8 mouse cellular contexts compared by ENCODE assay signal in genomic region chr15:96566850-96567271, GRCm38 (mm10).
A peak's percentile ranks its signal among the peaks of the same experiment; 100 is the strongest.
DNase-seq lines count a peak whose midpoint lies in the region; ATAC-seq and TF ChIP-seq lines count a peak whose summit lies in the region.

No protein-coding gene starts in this region.

- peak overlapping the region; percentile 74 for H3K27ac ChIP-seq in ES-Bruce4 (ENCODE audit: insufficient read depth, low read length)
- no peak overlapping the region for H3K27ac ChIP-seq in hindbrain, postnatal 0 days
- no peak overlapping the region for H3K27ac ChIP-seq in liver, embryonic 12.5 days
- no peak overlapping the region for H3K27ac ChIP-seq in midbrain, postnatal 0 days (ENCODE audit: low read depth, low read length)

- H3K4me1 ChIP-seq in ES-Bruce4 (ENCODE audit: control insufficient read depth, insufficient read depth, low read length): peaks cover 6% of the 10 kb centered on the region
- H3K4me1 ChIP-seq in hindbrain, postnatal 0 days (ENCODE audit: insufficient read depth, low read length): no peaks in the 10 kb centered on the region
- H3K4me1 ChIP-seq in liver, embryonic 12.5 days: peaks cover 35% of the 10 kb centered on the region
- H3K4me1 ChIP-seq in midbrain, postnatal 0 days (ENCODE audit: insufficient read depth, low read length): 0 out of 2 replicates have a peak, but pooled peaks cover 3% of the 10 kb centered on the region

- H3K4me3 ChIP-seq in ES-Bruce4 (ENCODE audit: low read depth, low read length): peak overlapping the region; percentile 83
- peak overlapping the region; percentile 11; the same call in 1 of the 2 replicates for H3K4me3 ChIP-seq in hindbrain, postnatal 0 days (ENCODE audit: low read length)
- peak overlapping the region; percentile 56 for H3K4me3 ChIP-seq in liver, embryonic 12.5 days
- no peak overlapping the region for H3K4me3 ChIP-seq in midbrain, postnatal 0 days (ENCODE audit: low read depth, low read length)

- peak; percentile 56 for DNase-seq in brain, embryonic 14.5 days (ENCODE audit: low read depth)
- peak; percentile 40 for DNase-seq in gastrocnemius, postnatal 10 days
- DNase-seq in hindbrain, postnatal 0 days (ENCODE audit: low spot score): peak; percentile 27
- peak; percentile 21 for DNase-seq in midbrain, postnatal 0 days (ENCODE audit: low spot score)
- DNase-seq in thymus, postnatal 4 days: peak; percentile 68
- no peak for DNase-seq in right cerebral cortex, adult 18-20 months

- no peaks in the 10 kb centered on the region for H3K9me3 ChIP-seq in ES-Bruce4 (replicated peaks; ENCODE audit: control insufficient read depth, insufficient read depth, low read length, poor library complexity, severe bottlenecking)
- no peaks in the 10 kb centered on the region for H3K9me3 ChIP-seq in hindbrain, postnatal 0 days (ENCODE audit: low read length)
- H3K9me3 ChIP-seq in liver, embryonic 12.5 days (replicated peaks): no peaks in the 10 kb centered on the region
- H3K9me3 ChIP-seq in midbrain, postnatal 0 days (ENCODE audit: low read length): no peaks in the 10 kb centered on the region

- no peaks in the 10 kb centered on the region for H3K27me3 ChIP-seq in ES-Bruce4 (ENCODE audit: control insufficient read depth, insufficient read depth, low read length, poor library complexity, severe bottlenecking)
- H3K27me3 ChIP-seq in hindbrain, postnatal 0 days (ENCODE audit: insufficient read depth, low read length): no peaks in the 10 kb centered on the region
- H3K27me3 ChIP-seq in liver, embryonic 12.5 days (replicated peaks): no peaks in the 10 kb centered on the region
- no peaks in the 10 kb centered on the region for H3K27me3 ChIP-seq in midbrain, postnatal 0 days (ENCODE audit: insufficient read depth, low read length)

- no peaks in the 10 kb centered on the region for H3K36me3 ChIP-seq in ES-Bruce4 (ENCODE audit: control insufficient read depth, insufficient read depth, low read length, poor library complexity, severe bottlenecking)
- H3K36me3 ChIP-seq in hindbrain, postnatal 0 days (ENCODE audit: insufficient read depth, low read length): no peaks in the 10 kb centered on the region
- H3K36me3 ChIP-seq in liver, embryonic 12.5 days: no peaks in the 10 kb centered on the region
- no peaks in the 10 kb centered on the region for H3K36me3 ChIP-seq in midbrain, postnatal 0 days (ENCODE audit: insufficient read depth, low read length)

- peak overlapping the region; percentile 55 for H3K9ac ChIP-seq in ES-Bruce4 (ENCODE audit: low read depth, poor library complexity, severe bottlenecking)
- H3K9ac ChIP-seq in hindbrain, postnatal 0 days (replicated peaks; ENCODE audit: low read length): no peak overlapping the region
- H3K9ac ChIP-seq in liver, embryonic 12.5 days: peak overlapping the region; percentile 51
- H3K9ac ChIP-seq in midbrain, postnatal 0 days (replicated peaks; ENCODE audit: low read length, poor library complexity, severe bottlenecking): no peak overlapping the region

- TF ChIP-seq CTCF in ES-Bruce4 (IDR thresholded peaks at IDR 0.05; ENCODE audit: low read depth, low read length): no peak
- peak; percentile 32; the same call in 1 of the 2 replicates for TF ChIP-seq CTCF in brain, embryonic 14.5 days (IDR thresholded peaks at IDR 0.05; ENCODE audit: borderline replicate concordance, extremely low read depth, insufficient read depth, insufficient read length)
- TF ChIP-seq CTCF in hindbrain, postnatal 0 days (IDR thresholded peaks at IDR 0.05; ENCODE audit: low read depth): peak; percentile 39
- TF ChIP-seq CTCF in midbrain, postnatal 0 days (IDR thresholded peaks at IDR 0.05): peak; percentile 33; the same call in 1 of the 2 replicates

- ATAC-seq in hindbrain, postnatal 0 days: no peak
- ATAC-seq in liver, embryonic 12.5 days: peak; percentile 65
- no peak for ATAC-seq in midbrain, postnatal 0 days (ENCODE audit: low FRiP score)

- peak; percentile 49 for TF ChIP-seq POLR2A in ES-Bruce4 (IDR thresholded peaks at IDR 0.05; ENCODE audit: insufficient read depth, low read length)
- no peak for TF ChIP-seq POLR2A in brain, embryonic 14.5 days (IDR thresholded peaks at IDR 0.05; ENCODE audit: borderline replicate concordance, extremely low read depth, insufficient read depth, insufficient read length, poor library complexity, severe bottlenecking)

- TF ChIP-seq EP300 in ES-Bruce4 (IDR thresholded peaks at IDR 0.05; ENCODE audit: insufficient read depth, low read depth, low read length): no peak

- H3K4me2 ChIP-seq in hindbrain, postnatal 0 days (ENCODE audit: low read depth, low read length): peak overlapping the region; percentile 50
- peak overlapping the region; percentile 71 for H3K4me2 ChIP-seq in liver, embryonic 12.5 days
- peak overlapping the region; percentile 37; the same call in 1 of the 2 replicates for H3K4me2 ChIP-seq in midbrain, postnatal 0 days (ENCODE audit: low read depth, low read length, poor library complexity, severe bottlenecking)

- WGBS in hindbrain, postnatal 0 days: 13% methylated on average over 14 of the region's 14 CpGs
- 3% methylated on average over 14 of the region's 14 CpGs for WGBS in liver, embryonic 12.5 days (ENCODE audit: insufficient replicate concordance)
- WGBS in midbrain, postnatal 0 days: 5% methylated on average over 14 of the region's 14 CpGs

Comparison
In these comparisons a context has a peak if more than half of its experiments do, and no peak if none do; other contexts are left out.
1. H3K9ac ChIP-seq: peak in ES-Bruce4 (single experiment) and liver, embryonic 12.5 days (single experiment); none in hindbrain, postnatal 0 days (single experiment) and midbrain, postnatal 0 days (single experiment).
2. Peak in every context shown above with its lines, with median percentiles within 50 percentile points of each other: H3K4me2 ChIP-seq.